Mouse (Mus musculus): ENCODE data around the gene AL731706.1.

AL731706.1 gene

GRCm38 (mm10) chr2:136834715-136835075 lies 56.5 kb downstream of the AL731706.1 start:
- no peak for DNase-seq

GRCm38 (mm10) chr2:136833976-136834714 lies 57.0 kb downstream of the AL731706.1 start:
- DNase-seq: no peak

GRCm38 (mm10) chr2:136832936-136833335 lies 58.3 kb downstream of the AL731706.1 start:
- DNase-seq: no peak
